Mouse (Mus musculus): ENCODE measurements around the gene Plekhf1. TPM values are rescaled to one million over a fixed set of nuclear protein-coding genes. Genes with fewer than 3 reads are reported as not detected.

The Plekhf1 gene
- polyA plus RNA-seq, 1 experiment from 2014 or later = 0.52 TPM

DNA sequence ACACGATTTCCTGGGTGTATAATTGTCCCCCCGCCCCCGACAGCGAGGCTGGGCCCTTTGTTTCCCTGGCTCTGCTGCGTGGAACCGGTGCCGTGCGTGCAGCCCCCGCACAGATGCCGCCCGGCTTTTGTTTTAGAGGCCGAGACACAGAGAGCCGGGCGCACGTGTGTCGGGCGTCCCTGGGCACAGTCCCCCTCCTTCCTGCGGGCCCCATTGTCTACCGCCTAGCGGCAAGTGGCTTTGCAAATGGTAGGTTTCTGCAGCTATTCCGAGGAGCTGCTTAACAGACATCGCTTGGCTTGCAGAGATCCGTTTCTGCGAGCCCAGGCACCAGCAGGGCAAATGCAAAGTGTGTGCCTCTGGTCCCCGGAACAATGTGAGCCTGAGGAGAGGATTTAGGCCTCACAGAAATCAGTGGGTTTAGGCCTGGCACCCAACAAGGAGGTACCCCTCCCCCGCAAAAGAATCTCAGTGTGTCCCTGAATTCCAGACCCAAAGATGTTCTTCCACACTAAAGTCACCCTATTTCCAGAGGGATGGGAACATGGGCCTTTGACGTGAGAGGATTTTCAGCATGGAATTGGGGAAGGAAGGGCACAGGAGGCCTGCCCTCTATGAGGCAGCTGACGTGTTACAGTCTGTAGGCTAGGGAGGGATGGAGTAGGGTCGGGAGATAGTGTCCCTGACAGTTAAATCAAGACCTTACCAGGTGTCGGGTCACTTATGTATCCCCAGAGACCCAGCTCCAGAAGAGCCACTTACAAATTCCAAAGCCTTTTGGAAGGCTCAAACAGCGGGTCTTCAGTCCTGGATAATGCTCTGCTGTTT, 53.3 kb downstream of the Plekhf1 start:
- H3K4me2 ChIP-seq (ENCODE audit: low read depth, low read length) = peak overlapping the region; percentile 36
- no peak overlapping the region for H3K9ac ChIP-seq (ENCODE audit: low read depth, low read length)
- ATAC-seq (ENCODE audit: low read depth) = no peak
- no peaks in the 10 kb centered on the region for H3K36me3 ChIP-seq (ENCODE audit: control insufficient read depth, insufficient read depth)
- H3K4me3 ChIP-seq (ENCODE audit: low read depth, low read length) = peak overlapping the region; percentile 16; the same call in 1 of the 2 replicates
- H3K27ac ChIP-seq (ENCODE audit: low read length) = no peak overlapping the region
- no peaks in the 10 kb centered on the region for H3K9me3 ChIP-seq (replicated peaks; ENCODE audit: control insufficient read depth, low read length)
- H3K4me1 ChIP-seq (ENCODE audit: control insufficient read depth, low read depth, low read length) = no peaks in the 10 kb centered on the region
- peaks cover 19% of the 10 kb centered on the region for H3K27me3 ChIP-seq (ENCODE audit: control insufficient read depth, insufficient read depth, low read depth, low read length)
- WGBS (ENCODE audit: insufficient replicate concordance) = 13% methylated on average over 31 of the region's 31 CpGs

DNA sequence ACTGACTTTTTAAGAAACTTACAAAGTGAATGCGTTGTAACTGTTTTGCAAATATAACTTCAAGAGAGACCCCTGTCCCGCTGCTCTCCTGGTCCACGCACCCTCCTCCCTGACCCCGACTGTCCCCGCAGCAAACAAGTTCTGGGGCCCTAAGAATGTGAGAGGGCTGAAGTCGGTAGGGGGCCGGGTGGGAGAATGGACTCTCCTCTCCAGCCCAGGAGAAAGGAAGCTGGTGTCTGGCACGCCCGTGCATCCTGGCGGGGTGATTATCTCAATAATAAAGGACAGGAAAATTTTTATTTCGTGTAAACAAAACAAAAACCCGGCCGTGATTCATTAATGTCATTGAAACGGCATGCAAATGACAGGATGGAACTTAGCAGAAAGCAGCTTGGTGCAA, 53.9 kb downstream of the Plekhf1 start:
- peak overlapping the region; percentile 16; the same call in 1 of the 2 replicates for H3K4me3 ChIP-seq (ENCODE audit: low read depth, low read length)
- no peak for ATAC-seq (ENCODE audit: low read depth)
- no peak overlapping the region for H3K27ac ChIP-seq (ENCODE audit: low read length)
- peaks cover 19% of the 10 kb centered on the region for H3K27me3 ChIP-seq (ENCODE audit: control insufficient read depth, insufficient read depth, low read depth, low read length)
- no peaks in the 10 kb centered on the region for H3K4me1 ChIP-seq (ENCODE audit: control insufficient read depth, low read depth, low read length)
- no peaks in the 10 kb centered on the region for H3K9me3 ChIP-seq (replicated peaks; ENCODE audit: control insufficient read depth, low read length)
- H3K4me2 ChIP-seq (ENCODE audit: low read depth, low read length) = peak overlapping the region; percentile 36
- H3K9ac ChIP-seq (ENCODE audit: low read depth, low read length) = no peak overlapping the region
- 27% methylated on average over 14 of the region's 14 CpGs for WGBS (ENCODE audit: insufficient replicate concordance)
- no peaks in the 10 kb centered on the region for H3K36me3 ChIP-seq (ENCODE audit: control insufficient read depth, insufficient read depth)

DNA sequence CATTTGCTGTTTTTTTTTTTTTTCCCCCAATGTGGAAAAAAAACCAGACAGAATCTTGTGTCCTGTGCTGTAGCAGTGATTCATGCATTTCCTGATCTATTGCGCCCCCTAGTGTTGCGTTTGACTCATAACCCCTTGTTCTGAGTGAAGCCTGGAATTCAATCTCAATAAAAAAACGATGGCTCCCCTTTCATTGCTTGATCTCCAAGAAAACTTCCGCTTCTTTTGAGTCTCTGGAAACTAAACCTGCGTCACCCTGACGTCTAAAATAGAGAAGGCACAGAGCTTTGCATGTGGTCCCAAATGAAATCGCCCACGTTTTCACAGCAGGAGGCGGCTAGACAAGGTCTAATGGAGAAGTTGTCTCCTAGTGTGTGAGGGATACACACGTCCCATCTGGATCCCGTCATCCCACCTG, 60.1 kb downstream of the Plekhf1 start:
- no peaks in the 10 kb centered on the region for H3K9me3 ChIP-seq (replicated peaks; ENCODE audit: control insufficient read depth, low read length)
- H3K4me3 ChIP-seq (ENCODE audit: low read depth, low read length) = no peak overlapping the region
- no peak overlapping the region for H3K9ac ChIP-seq (ENCODE audit: low read depth, low read length)
- H3K36me3 ChIP-seq (ENCODE audit: control insufficient read depth, insufficient read depth) = no peaks in the 10 kb centered on the region
- no peaks in the 10 kb centered on the region; the same call in 1 of the 2 replicates for H3K27me3 ChIP-seq (ENCODE audit: control insufficient read depth, insufficient read depth, low read depth, low read length)
- peak overlapping the region; percentile 37 for H3K4me2 ChIP-seq (ENCODE audit: low read depth, low read length)
- no peak for ATAC-seq (ENCODE audit: low read depth)
- 13% methylated on average over 11 of the region's 11 CpGs for WGBS (ENCODE audit: insufficient replicate concordance)
- H3K4me1 ChIP-seq (ENCODE audit: control insufficient read depth, low read depth, low read length) = no peaks in the 10 kb centered on the region
- H3K27ac ChIP-seq (ENCODE audit: low read length) = no peak overlapping the region

Other genes starting within 250 kb of the Plekhf1 start
- 8.8 and 9.1 TPM in 2 replicates for gene Uri1, start 204.5 kb downstream of the Plekhf1 start, polyA plus RNA-seq (2015; fragmentation: Nextera tagmentation; extraction: Ambion mirVana)
- gene Ccne1, start 120.5 kb downstream of the Plekhf1 start, polyA plus RNA-seq (2015; fragmentation: Nextera tagmentation; extraction: Ambion mirVana) = 59.0 and 68.6 TPM in 2 replicates
- gene 1600014C10Rik, start 44.8 kb downstream of the Plekhf1 start, polyA plus RNA-seq (2015; fragmentation: Nextera tagmentation; extraction: Ambion mirVana) = 20.2 and 21.6 TPM in 2 replicates
- gene Pop4, start 43.4 kb upstream of the Plekhf1 start, polyA plus RNA-seq (2015; fragmentation: Nextera tagmentation; extraction: Ambion mirVana) = 11.2 and 12.1 TPM in 2 replicates